16 mouse cellular contexts compared by ENCODE assay signal in genomic region chr4:7364238-7365040, GRCm38 (mm10).
DNase-seq lines count a peak whose midpoint lies in the region; ATAC-seq and TF ChIP-seq lines count a peak whose summit lies in the region.
"Had no signal": no experiment of that assay in that cellular context is flagged by ENCODE, and none has a peak within 500 bp of the region (broad histone marks: within the 10 kb centered on the region; RNA-seq: fewer than 3 reads in every experiment).

No protein-coding gene starts in this region.

- ATAC-seq in CD4-positive, CD25-positive, alpha-beta regulatory T cell, adult 4 months: peak; percentile 86
- ATAC-seq in forebrain, postnatal 0 days: peak; percentile 80

- H3K4me2 ChIP-seq in forebrain, postnatal 0 days (ENCODE audit: low read depth): no peak overlapping the region
- H3K4me2 ChIP-seq: heart, embryonic 15.5 days had no signal

- WGBS in forebrain, postnatal 0 days: 61% methylated on average over 3 of the region's 3 CpGs

- no peaks in the 10 kb centered on the region for H3K27me3 ChIP-seq in forebrain, postnatal 0 days (ENCODE audit: insufficient read depth, low read length)
- H3K27me3 ChIP-seq: heart, embryonic 15.5 days had no signal

- no peaks in the 10 kb centered on the region for H3K9me3 ChIP-seq in forebrain, postnatal 0 days (ENCODE audit: low read length)
- H3K9me3 ChIP-seq: heart, embryonic 15.5 days; limb, embryonic 10.5 days had no signal

- DNase-seq in T-cell, adult 2 months (ENCODE audit: low spot score): peak; percentile 44
- DNase-seq in forebrain, postnatal 0 days: peak; percentile 20
- DNase-seq in naive thymus-derived CD4-positive, alpha-beta T cell, adult 2 months (ENCODE audit: low read depth): peak; percentile 76
- no peak for DNase-seq in layer of hippocampus, adult 11-12 months (ENCODE audit: low spot score)
- no peak for DNase-seq in cerebellum, adult 18-20 months
- no peak for DNase-seq in left cerebral cortex, adult 18-20 months (ENCODE audit: low spot score in 2 of 2)
- no peak for DNase-seq in liver
- DNase-seq: adrenal gland, postnatal 10 days; cerebellum, adult 11 months; kidney, adult 11 months; right cerebral cortex, postnatal 4 days had no signal

- no peak overlapping the region for H3K27ac ChIP-seq in forebrain, postnatal 0 days (ENCODE audit: low read depth, low read length)
- H3K27ac ChIP-seq: heart, embryonic 15.5 days; layer of hippocampus, adult 2 months; limb, embryonic 10.5 days; macrophage had no signal

- H3K4me1 ChIP-seq in forebrain, postnatal 0 days (ENCODE audit: insufficient read depth): no peaks in the 10 kb centered on the region
- H3K4me1 ChIP-seq: heart, embryonic 15.5 days; limb, embryonic 10.5 days had no signal

- H3K4me3 ChIP-seq in forebrain, postnatal 0 days (ENCODE audit: low read depth, low read length): no peak overlapping the region
- H3K4me3 ChIP-seq: heart, embryonic 15.5 days; layer of hippocampus, adult 2 months; limb, embryonic 10.5 days had no signal

- H3K36me3 ChIP-seq in forebrain, postnatal 0 days (ENCODE audit: insufficient read depth): no peaks in the 10 kb centered on the region
- H3K36me3 ChIP-seq: heart, embryonic 15.5 days; limb, embryonic 10.5 days had no signal

- no peak for TF ChIP-seq CTCF in forebrain, postnatal 0 days (IDR thresholded peaks at IDR 0.05; ENCODE audit: low read depth)

- H3K9ac ChIP-seq in forebrain, postnatal 0 days: no peak overlapping the region
- H3K9ac ChIP-seq: heart, embryonic 15.5 days had no signal

Comparison
In these comparisons a context has a peak if more than half of its experiments do, and no peak if none do; other contexts are left out.
1. DNase-seq: peak in T-cell, adult 2 months (single experiment), forebrain, postnatal 0 days (single experiment) and naive thymus-derived CD4-positive, alpha-beta T cell, adult 2 months (single experiment); none in layer of hippocampus, adult 11-12 months (single experiment), cerebellum, adult 18-20 months (0 of 2), left cerebral cortex, adult 18-20 months (0 of 2) and liver (single experiment).